Mouse (Mus musculus) adrenal gland, postnatal 36 days (tissue): ENCODE results near the gene Gm5148. TPM values are rescaled to one million over a fixed set of nuclear protein-coding genes. Genes with fewer than 3 reads are reported as not detected.
A peak's percentile ranks its signal among the peaks of the same experiment; 100 is the strongest.

Experiments
- DNase-seq, 2 experiments: peaks; one replicate each; pipeline ENCODE4 v3.0.0; 2021; ENCODE audit warnings: mixed read lengths in 1 of 2
- long read RNA-seq, 2 experiments: library from polyadenylated mRNA; stranded (forward); transcript quantifications; one replicate each; pipeline ENCODE4 v2.0.0; 2021; ENCODE audit warnings: borderline sequencing depth in 2 of 2
- total RNA-seq, 2 experiments: library from RNA; stranded (reverse); gene quantifications; 2 replicates each; pipeline ENCODE4 v1.2.3; 2021

Gene Gm5148
- total RNA-seq, result under 1 TPM in 1 of 2 experiments, not detected in 1; 0.36 TPM
- long read RNA-seq, experiment 1, result 0 reads
- long read RNA-seq, experiment 2, result 0 reads

GRCm38 (mm10) chr3:37724171-37724804 lies at the start of gene Gm5148:
Gene Gm5148 (minus strand): TSS chr3:37724490.
- peak; percentile 15 to 37 for DNase-seq

- DNase-seq, result no peak
Measured at GRCm38 (mm10) chr3:37770951-37771350, 46.7 kb upstream of the Gm5148 start.

GRCm38 (mm10) chr3:37769268-37769756 lies 45.0 kb upstream of the Gm5148 start:
- peak; percentile 60 to 72 for DNase-seq

GRCm38 (mm10) chr3:37767147-37768015 lies 43.1 kb upstream of the Gm5148 start:
- DNase-seq, result no peak

GRCm38 (mm10) chr3:37766628-37767027 lies 42.3 kb upstream of the Gm5148 start:
- no peak for DNase-seq

- DNase-seq, result peak; percentile 52
Measured at GRCm38 (mm10) chr3:37765971-37766370, 41.7 kb upstream of the Gm5148 start.

GRCm38 (mm10) chr3:37765275-37765674 lies 41.0 kb upstream of the Gm5148 start:
- no peak for DNase-seq

- no peak for DNase-seq
Measured at GRCm38 (mm10) chr3:37762303-37762702, 38.0 kb upstream of the Gm5148 start.

GRCm38 (mm10) chr3:37761741-37762140 lies 37.5 kb upstream of the Gm5148 start:
- DNase-seq, result no peak

- no peak for DNase-seq
Measured at GRCm38 (mm10) chr3:37760866-37761265, 36.6 kb upstream of the Gm5148 start.

- peak in 1 of 2 experiments; percentile 30 for DNase-seq
Measured at GRCm38 (mm10) chr3:37758611-37759322, 34.5 kb upstream of the Gm5148 start.

- peak; percentile 46 to 67 for DNase-seq
Measured at GRCm38 (mm10) chr3:37758124-37758523, 33.8 kb upstream of the Gm5148 start.

- no peak for DNase-seq
Measured at GRCm38 (mm10) chr3:37757613-37758012, 33.3 kb upstream of the Gm5148 start.

GRCm38 (mm10) chr3:37756005-37756404 lies 31.7 kb upstream of the Gm5148 start:
- DNase-seq, result no peak

- DNase-seq, result no peak
Measured at GRCm38 (mm10) chr3:37754639-37755038, 30.3 kb upstream of the Gm5148 start.

- DNase-seq, result no peak
Measured at GRCm38 (mm10) chr3:37753148-37753547, 28.9 kb upstream of the Gm5148 start.

- no peak for DNase-seq
Measured at GRCm38 (mm10) chr3:37748002-37748733, 23.9 kb upstream of the Gm5148 start.

- no peak for DNase-seq
Measured at GRCm38 (mm10) chr3:37747258-37748001, 23.1 kb upstream of the Gm5148 start.

- DNase-seq, result no peak
Measured at GRCm38 (mm10) chr3:37744050-37744449, 19.8 kb upstream of the Gm5148 start.

GRCm38 (mm10) chr3:37739996-37740395 lies 15.7 kb upstream of the Gm5148 start:
- DNase-seq, result no peak
